Mouse (Mus musculus) megakaryocyte progenitor cell, adult 5-6 weeks (primary cell): ENCODE results near the gene Thap11. TPM values are rescaled to one million over a fixed set of nuclear protein-coding genes. Genes with fewer than 3 reads are reported as not detected.

Experiments
- ATAC-seq: replicated peaks from 2 replicates; pipeline ENCODE4 v1.8.0; 2016; ENCODE audit warnings: mild to moderate bottlenecking, moderate TSS enrichment, inconsistent platforms; ENCODE audit not compliant: poor library complexity
- total RNA-seq, 2 experiments: library from RNA; stranded (forward) in 1 of 2; stranded (reverse) in 1 of 2; fragments of 157-497, 149-512 nt in 1 of 2; fragments of 200-1000 nt in 1 of 2; gene quantifications; 2 replicates each; pipeline versions ENCODE4 v1.2.3 to v1.2.4; 2015 to 2017

The Thap11 gene
- total RNA-seq, 2 experiments from 2014 or later: 28.5 to 30.9 TPM

DNA sequence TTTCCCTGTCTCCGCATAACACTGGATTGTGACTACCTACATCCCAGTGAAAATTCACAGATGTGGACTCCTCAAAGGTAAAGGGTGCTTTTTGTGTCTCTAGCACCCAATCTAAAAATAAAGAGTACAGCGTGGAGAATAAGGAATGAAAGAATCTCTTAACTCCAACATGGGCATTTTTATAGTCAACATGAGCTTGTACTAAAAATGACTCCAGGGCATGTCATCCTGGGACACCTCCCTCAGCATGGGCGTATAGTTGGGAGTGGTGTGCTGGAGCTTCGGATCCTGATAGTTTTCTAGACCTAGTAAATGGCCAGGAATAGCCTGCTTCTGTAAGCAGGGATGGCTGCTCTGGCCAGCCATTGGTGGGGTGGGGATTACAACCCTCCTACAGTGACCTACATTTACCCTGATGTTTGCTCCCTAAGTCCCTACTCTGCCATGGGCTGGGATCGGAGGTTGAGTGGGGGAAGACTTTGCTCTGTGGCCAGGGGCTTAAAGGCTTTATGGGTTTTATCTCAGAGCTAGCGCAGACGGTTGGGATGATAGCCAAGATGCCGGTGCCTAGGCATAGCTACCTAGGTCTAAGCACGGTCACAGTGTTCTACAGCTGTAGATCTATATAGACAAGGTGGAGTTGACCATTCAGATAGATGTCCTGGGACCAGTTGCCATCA, 43.0 kb downstream of the Thap11 start:
- no peak for ATAC-seq

DNA sequence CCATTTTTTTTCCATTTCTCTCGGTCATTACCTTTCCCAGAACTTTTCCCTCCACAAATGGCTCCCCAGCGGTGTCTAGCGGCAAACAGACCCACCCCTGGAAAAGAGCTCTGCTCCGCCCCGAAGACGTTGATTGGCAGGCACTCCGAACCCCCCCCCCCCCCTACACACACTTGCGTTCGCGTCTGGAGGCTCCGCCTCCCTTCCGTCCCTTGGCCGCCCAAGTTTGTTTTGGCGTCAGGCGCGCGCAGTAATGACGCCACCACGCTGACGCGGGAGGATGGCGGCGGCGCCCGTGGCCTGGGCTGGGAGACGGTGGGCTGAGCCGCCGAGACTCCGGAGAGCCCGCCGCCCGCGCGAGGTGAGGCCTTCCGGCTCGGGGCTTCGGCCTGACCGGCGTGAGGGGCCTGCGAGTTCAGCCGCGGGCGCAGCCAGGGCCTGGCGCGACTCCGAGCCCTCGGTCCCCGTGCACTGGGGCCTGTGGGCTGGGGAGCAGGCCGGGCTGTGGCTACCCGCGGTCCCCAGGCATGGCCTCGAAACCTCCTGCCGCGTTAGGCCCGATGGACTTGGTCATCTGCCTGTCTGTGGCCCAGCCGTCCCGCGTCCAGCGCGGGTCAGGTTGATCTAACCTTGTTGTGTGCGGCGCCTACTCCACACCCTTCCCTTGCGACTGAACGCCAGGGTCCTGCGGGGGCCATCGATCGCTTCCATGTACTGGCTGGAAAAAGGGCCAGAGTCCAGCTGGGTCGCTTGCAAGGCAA, 45.4 kb downstream of the Thap11 start, which contains the start of gene Pskh1:
Gene Pskh1, plus strand, starts transcription at position 262 of the 761 bp plus-strand sequence.
- peak; percentile 95 for ATAC-seq

DNA sequence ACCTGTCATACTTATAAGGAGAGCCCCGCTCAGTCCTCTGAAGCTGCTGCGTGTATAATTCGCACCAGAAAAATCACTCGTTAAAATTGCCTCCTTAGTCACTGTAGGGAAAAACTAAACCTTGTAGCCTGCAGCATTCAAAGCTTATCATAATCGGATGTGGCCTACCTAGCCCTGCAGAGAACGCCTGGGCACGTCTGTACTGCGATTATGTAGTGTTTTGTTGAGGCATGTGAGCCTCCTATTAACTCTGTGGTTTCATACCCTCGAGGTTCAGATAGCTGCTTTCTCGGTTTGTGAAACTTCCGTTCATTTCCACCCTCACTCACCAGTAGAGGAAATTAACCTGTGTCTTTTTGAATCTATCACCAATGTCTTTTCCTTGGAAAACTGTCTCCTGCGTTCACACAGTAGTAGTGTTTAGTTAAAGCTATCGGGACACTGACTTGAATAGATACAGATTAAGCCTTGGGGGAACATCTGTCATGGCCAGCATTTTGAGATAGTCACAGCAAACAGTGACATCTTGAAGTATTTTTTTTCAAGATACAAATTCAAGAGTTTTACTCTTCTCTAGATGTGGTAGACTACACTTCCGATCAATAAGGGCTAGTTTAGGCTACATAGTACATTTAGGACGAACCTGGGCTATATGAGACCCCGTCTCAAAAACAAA, 46.1 kb downstream of the Thap11 start:
- peak; percentile 68 for ATAC-seq

Other genes starting within 250 kb of the Thap11 start
- gene Ripor1, start 249.9 kb upstream of the Thap11 start, total RNA-seq (2015): 46.9 and 53.0 TPM in 2 replicates
- 6.4 and 6.6 TPM in 2 replicates for gene Ripor1, start 249.9 kb upstream of the Thap11 start, total RNA-seq (2017)
- gene Ctcf, start 218.6 kb upstream of the Thap11 start, total RNA-seq (2015): 95.7 and 103 TPM in 2 replicates
- 88.1 and 104 TPM in 2 replicates for gene Ctcf, start 218.6 kb upstream of the Thap11 start, total RNA-seq (2017)
- gene Agrp, start 217.7 kb upstream of the Thap11 start, total RNA-seq (2015): not detected in 2 replicates
- not detected in 2 replicates for gene Agrp, start 217.7 kb upstream of the Thap11 start, total RNA-seq (2017)
- 2.2 and 3.4 TPM in 2 replicates for gene Carmil2, start 168.9 kb upstream of the Thap11 start, total RNA-seq (2015)
- gene Carmil2, start 168.9 kb upstream of the Thap11 start, total RNA-seq (2017): 2.0 and 2.2 TPM in 2 replicates
- 40.1 and 56.7 TPM in 2 replicates for gene Acd, start 154.0 kb upstream of the Thap11 start, total RNA-seq (2015)
- gene Acd, start 154.0 kb upstream of the Thap11 start, total RNA-seq (2017): 21.4 and 28.1 TPM in 2 replicates
- 5.8 and 7.1 TPM in 2 replicates for gene Pard6a, start 154.0 kb upstream of the Thap11 start, total RNA-seq (2015)
- 16.2 and 23.9 TPM in 2 replicates for gene Pard6a, start 154.0 kb upstream of the Thap11 start, total RNA-seq (2017)
- not detected in 2 replicates for gene 4933405L10Rik, start 147.5 kb upstream of the Thap11 start, total RNA-seq (2015)
- gene 4933405L10Rik, start 147.5 kb upstream of the Thap11 start, total RNA-seq (2017): not detected in 2 replicates
- 12.7 and 13.0 TPM in 2 replicates for gene Enkd1, start 146.9 kb upstream of the Thap11 start, total RNA-seq (2015)
- 10.4 and 13.9 TPM in 2 replicates for gene Enkd1, start 146.9 kb upstream of the Thap11 start, total RNA-seq (2017)
- 0.74 and 1.0 TPM in 2 replicates for gene Gfod2, start 96.5 kb upstream of the Thap11 start, total RNA-seq (2015)
- 1.4 and 4.2 TPM in 2 replicates for gene Gfod2, start 96.5 kb upstream of the Thap11 start, total RNA-seq (2017)
- 12.6 and 13.2 TPM in 2 replicates for gene Ranbp10, start 27.8 kb upstream of the Thap11 start, total RNA-seq (2015)
- gene Ranbp10, start 27.8 kb upstream of the Thap11 start, total RNA-seq (2017): 7.7 and 9.2 TPM in 2 replicates
- not detected in 2 replicates for gene Tsnaxip1, start 27.4 kb upstream of the Thap11 start, total RNA-seq (2015)
- not detected in 2 replicates for gene Tsnaxip1, start 27.4 kb upstream of the Thap11 start, total RNA-seq (2017)
- gene Cenpt, start 1.9 kb upstream of the Thap11 start, total RNA-seq (2015): 18.3 and 21.2 TPM in 2 replicates
- 14.4 and 20.1 TPM in 2 replicates for gene Cenpt, start 1.9 kb upstream of the Thap11 start, total RNA-seq (2017)
- gene Nutf2, start 5.4 kb downstream of the Thap11 start, total RNA-seq (2015): 261 and 316 TPM in 2 replicates
- gene Nutf2, start 5.4 kb downstream of the Thap11 start, total RNA-seq (2017): 26.3 and 49.1 TPM in 2 replicates
- gene Edc4, start 25.7 kb downstream of the Thap11 start, total RNA-seq (2015): 13.2 and 17.1 TPM in 2 replicates
- 27.6 and 33.2 TPM in 2 replicates for gene Edc4, start 25.7 kb downstream of the Thap11 start, total RNA-seq (2017)
- gene Nrn1l, start 38.4 kb downstream of the Thap11 start, total RNA-seq (2015): 0.57 TPM in 1 of 2 replicates, not detected in the other
- not detected in 2 replicates for gene Nrn1l, start 38.4 kb downstream of the Thap11 start, total RNA-seq (2017)
- 13.4 and 14.8 TPM in 2 replicates for gene Pskh1, start 45.3 kb downstream of the Thap11 start, total RNA-seq (2015)
- gene Pskh1, start 45.3 kb downstream of the Thap11 start, total RNA-seq (2017): 19.9 and 20.2 TPM in 2 replicates
- gene Ctrl, start 78.7 kb downstream of the Thap11 start, total RNA-seq (2015): 0.22 and 3.2 TPM in 2 replicates
- 2.2 TPM in 1 of 2 replicates, not detected in the other for gene Ctrl, start 78.7 kb downstream of the Thap11 start, total RNA-seq (2017)
- 127 and 155 TPM in 2 replicates for gene Psmb10, start 83.3 kb downstream of the Thap11 start, total RNA-seq (2015)
- gene Psmb10, start 83.3 kb downstream of the Thap11 start, total RNA-seq (2017): 58.8 and 66.5 TPM in 2 replicates
- 0.83 TPM in 1 of 2 replicates, not detected in the other for gene Lcat, start 88.2 kb downstream of the Thap11 start, total RNA-seq (2015)
- gene Lcat, start 88.2 kb downstream of the Thap11 start, total RNA-seq (2017): 0.12 TPM in 1 of 2 replicates, not detected in the other
- 2.0 and 3.5 TPM in 2 replicates for gene Slc12a4, start 111.0 kb downstream of the Thap11 start, total RNA-seq (2015)
- gene Slc12a4, start 111.0 kb downstream of the Thap11 start, total RNA-seq (2017): 7.7 and 8.4 TPM in 2 replicates
- not detected in 2 replicates for gene Dpep3, start 124.3 kb downstream of the Thap11 start, total RNA-seq (2015)
- not detected in 2 replicates for gene Dpep3, start 124.3 kb downstream of the Thap11 start, total RNA-seq (2017)
- 7.9 and 12.0 TPM in 2 replicates for gene Dus2, start 136.2 kb downstream of the Thap11 start, total RNA-seq (2015)
- gene Dus2, start 136.2 kb downstream of the Thap11 start, total RNA-seq (2017): 10.8 and 20.3 TPM in 2 replicates
- not detected in 2 replicates for gene Dpep2nb, start 150.8 kb downstream of the Thap11 start, total RNA-seq (2015)
- not detected in 2 replicates for gene Dpep2nb, start 150.8 kb downstream of the Thap11 start, total RNA-seq (2017)
- 8.6 and 12.0 TPM in 2 replicates for gene Ddx28, start 156.8 kb downstream of the Thap11 start, total RNA-seq (2015)
- gene Ddx28, start 156.8 kb downstream of the Thap11 start, total RNA-seq (2017): 18.2 and 20.8 TPM in 2 replicates
- gene Nfatc3, start 203.7 kb downstream of the Thap11 start, total RNA-seq (2015): 112 and 126 TPM in 2 replicates
- gene Nfatc3, start 203.7 kb downstream of the Thap11 start, total RNA-seq (2017): 25.2 and 32.7 TPM in 2 replicates